Mouse (Mus musculus): ENCODE measurements around the gene Cntn5.

The Cntn5 gene

GRCm38 (mm10) chr9:10904616-10905363 lies at the start of gene Cntn5:
Gene Cntn5 (minus strand): TSS chr9:10904775.
- DNase-seq = peak; percentile 86

GRCm38 (mm10) chr9:10950470-10950869 lies 45.9 kb upstream of the Cntn5 start:
- DNase-seq = no peak

DNA sequence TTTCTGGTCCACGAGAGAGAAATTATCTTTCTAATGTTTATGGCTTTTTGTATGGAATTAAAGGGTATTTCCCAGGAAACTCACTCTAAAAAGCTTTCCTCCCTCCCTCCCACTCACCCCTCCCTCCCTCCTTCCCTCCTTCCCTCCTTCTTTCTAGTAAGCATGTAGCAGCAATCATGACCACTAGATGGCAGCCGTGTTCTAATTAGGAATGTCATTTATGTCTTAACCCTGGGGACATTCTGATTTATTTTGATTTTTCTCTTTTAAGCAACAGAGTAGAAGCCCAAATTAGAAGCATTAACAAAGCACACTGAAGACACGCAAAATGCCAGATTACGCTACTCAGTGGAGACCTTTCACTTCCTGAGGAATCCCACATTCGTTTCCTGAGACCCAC lies 5.0 kb upstream of the Cntn5 start:
- peak; percentile 69 for DNase-seq

GRCm38 (mm10) chr9:10905696-10906095 lies 1.1 kb upstream of the Cntn5 start:
- DNase-seq = no peak

- DNase-seq = no peak
Observed at GRCm38 (mm10) chr9:10879758-10880157, 24.8 kb downstream of the Cntn5 start.

- DNase-seq = no peak
Observed at GRCm38 (mm10) chr9:10873881-10874280, 30.7 kb downstream of the Cntn5 start.

DNA sequence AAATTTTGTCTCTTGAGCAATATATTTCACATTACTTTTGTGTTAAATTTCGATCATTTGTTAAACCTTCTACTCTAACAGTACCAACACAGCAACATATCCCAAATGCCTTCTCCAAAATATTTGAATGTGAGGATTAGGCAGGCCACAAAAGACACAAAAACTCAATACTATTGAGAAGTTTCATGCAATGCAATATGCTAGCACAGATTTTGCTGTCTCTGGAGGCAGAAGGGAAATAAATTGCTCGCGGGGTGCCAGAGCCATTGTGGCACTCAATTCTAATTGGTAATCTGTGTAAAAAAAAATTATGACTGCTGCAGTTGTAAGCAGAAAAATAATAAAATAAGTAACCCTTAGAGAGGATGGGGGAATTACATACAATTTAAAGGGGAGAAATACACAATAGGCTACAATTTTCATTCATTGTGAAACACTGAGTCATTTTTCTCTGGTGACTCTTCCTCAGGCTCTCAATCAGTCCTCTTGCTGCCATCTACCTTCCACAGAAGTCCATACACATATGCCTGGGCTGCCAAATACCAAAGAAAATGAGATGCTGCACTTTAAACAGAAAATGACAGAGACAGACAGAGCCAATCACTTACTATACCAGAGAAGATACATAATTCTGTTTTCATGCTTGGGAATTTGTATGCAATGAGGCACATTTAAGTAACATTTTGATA lies 48.2 kb downstream of the Cntn5 start:
- no peak for DNase-seq

DNA sequence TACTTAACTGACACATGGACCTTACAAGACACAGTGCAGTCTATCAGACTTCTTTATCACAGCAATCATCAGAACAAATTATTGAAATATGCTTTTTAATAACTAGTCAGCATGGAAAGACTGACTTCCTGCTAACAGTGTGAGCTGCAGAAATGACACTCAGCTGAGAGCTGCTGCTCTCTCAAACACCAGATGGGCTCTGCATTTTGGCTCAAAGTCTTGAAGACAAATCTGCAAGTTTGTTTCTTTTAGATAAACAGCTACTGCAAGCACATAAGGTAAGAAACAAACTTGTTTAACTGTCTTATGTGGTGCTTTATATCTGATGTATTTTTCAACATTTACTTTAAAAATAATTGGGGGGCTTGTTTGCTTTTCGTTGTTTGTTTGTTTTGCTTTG lies 87.9 kb downstream of the Cntn5 start:
- no peak for DNase-seq

GRCm38 (mm10) chr9:10797158-10797557 lies 107.4 kb downstream of the Cntn5 start:
- no peak for DNase-seq

- DNase-seq = no peak
Observed at GRCm38 (mm10) chr9:10795102-10795501, 109.5 kb downstream of the Cntn5 start.

DNA sequence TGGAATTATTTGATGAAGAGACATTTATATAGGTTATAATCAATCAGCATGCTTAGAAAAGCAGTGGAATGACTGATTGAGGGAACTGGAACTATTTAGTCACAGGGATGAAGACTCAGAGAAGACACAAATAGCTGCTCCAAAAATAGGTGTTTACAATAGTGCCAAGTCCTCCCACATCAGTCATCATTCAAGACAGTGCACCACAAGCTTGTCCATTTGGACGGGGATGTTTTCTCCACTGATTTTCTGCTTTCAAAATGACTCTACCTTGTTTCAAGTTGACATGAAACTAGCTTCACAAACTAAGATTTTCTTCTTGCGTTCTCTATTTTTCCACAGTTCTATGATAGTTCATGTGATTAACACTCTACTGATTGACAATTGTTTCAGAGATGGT lies 172.7 kb downstream of the Cntn5 start:
- no peak for DNase-seq

- no peak for DNase-seq
Observed at GRCm38 (mm10) chr9:10724191-10724590, 180.4 kb downstream of the Cntn5 start.

DNA sequence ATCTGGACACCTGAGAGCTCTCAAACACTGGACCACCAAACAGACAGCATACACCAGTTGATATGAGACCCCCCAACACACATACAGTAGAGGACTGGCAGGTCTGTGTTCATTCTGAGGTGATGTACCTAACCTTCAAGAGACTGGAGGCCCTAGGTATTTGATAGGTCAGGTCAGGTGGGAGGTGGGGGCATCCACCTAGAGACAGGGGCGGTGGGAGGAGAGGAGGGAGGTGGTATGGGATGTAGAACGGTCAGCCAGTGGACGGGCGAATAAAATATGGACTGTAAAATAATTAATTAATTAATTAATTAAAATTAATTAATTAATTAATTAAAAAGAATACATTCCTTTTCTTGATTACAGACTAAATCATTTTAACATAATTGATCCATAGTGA lies 182.5 kb downstream of the Cntn5 start:
- no peak for DNase-seq

DNA sequence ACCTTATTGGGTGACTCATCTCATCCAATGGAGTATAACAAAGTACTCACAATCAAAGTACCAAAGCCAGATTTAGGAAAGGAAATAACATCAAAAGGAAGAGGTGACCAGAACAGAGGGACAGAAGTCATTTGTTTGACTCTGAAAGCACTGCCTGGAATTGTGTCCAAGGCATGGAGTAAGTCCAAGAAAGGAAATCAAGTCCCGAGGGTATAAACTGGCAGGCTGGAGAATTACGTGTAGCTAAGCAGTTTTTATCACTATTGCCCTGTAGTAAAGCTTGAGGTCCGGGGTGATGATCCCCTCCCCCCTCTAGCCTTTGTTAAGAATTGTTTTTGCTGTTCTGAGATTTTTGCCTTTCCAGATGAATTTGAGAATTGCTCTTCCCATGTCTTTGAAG lies 185.6 kb downstream of the Cntn5 start:
- no peak for DNase-seq

GRCm38 (mm10) chr9:10713641-10714040 lies 190.9 kb downstream of the Cntn5 start:
- no peak for DNase-seq

DNA sequence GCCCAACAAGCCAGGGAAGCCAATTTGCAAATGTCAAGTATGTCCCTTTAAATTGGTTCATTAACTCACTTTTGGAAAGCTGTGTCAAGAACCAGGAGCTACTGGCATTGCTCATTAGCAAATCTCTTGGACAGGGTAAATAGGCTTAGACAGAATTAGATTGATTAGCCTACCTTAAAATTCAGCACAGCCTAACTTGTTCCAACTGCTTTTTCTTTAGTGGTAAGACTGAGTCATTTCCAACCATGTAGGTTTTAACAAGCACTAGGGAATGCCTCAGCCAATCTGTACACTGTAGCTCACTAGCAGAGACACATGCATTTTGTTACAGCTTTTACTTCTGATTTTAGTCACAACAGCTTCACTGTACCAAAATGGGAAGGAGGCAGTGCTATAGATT lies 222.9 kb downstream of the Cntn5 start:
- DNase-seq = no peak

GRCm38 (mm10) chr9:10681181-10681580 lies 223.4 kb downstream of the Cntn5 start:
- DNase-seq = no peak

GRCm38 (mm10) chr9:10668676-10669075 lies 235.9 kb downstream of the Cntn5 start:
- DNase-seq = no peak

DNA sequence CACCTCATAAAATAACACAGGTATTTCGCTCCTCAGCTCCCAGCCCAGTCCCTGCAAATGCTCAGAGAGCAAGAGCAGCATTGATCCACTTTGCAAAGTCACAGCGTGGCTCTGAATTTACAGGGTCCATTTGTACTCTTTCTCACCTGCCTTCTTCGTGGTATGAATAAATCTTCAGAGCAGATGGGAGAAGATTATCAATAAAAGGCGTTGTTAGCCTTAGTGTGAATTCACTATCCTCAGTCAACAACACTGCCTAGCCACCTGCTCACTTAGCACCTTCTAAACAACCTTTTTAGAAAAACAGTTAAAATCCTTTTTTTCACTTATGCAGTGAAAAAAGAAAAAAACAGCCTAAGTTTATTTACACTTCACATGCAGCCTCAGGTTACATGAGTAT lies 237.1 kb downstream of the Cntn5 start:
- no peak for DNase-seq

- DNase-seq = peak; percentile 48
Observed at GRCm38 (mm10) chr9:10665756-10666155, 238.8 kb downstream of the Cntn5 start.

DNA sequence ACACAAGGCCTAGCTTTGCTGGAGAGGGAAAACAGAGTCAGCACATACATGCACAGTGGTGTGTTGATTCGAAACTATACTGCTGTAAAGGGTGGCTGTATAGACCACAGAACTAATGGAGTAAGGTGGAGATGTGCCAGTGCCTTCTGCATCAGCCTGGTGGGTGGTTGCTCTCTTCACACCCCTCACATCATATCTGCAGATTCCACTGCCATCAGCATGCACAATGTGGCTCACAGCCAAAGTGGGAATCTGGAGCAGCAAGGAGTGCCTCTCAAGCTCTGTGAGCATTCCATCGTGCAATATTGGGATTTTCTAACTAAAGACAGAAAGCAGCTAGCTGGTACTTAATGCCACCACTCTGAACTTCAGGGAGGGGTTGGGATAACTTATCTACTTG lies 241.5 kb downstream of the Cntn5 start:
- DNase-seq = peak; percentile 77

DNA sequence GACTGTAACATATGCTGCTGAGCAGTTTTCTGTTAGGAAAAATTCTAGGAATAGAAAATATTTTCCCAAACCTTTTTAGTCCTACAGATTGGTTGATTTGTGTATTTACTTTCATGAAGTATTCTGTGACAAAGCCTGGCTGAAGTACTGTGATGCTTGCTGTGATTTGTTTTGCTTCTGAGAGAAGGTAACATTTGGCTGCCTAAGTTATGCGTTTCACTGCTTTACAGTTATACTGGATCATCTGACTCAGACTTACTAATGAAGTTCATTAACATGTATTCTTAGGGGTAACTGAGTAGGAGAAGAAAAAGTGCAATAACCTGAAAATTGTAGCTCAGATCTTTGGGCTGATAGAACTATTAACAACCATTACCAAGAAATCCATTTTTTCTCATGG lies 245.1 kb downstream of the Cntn5 start:
- no peak for DNase-seq

GRCm38 (mm10) chr9:10658086-10658485 lies 246.5 kb downstream of the Cntn5 start:
- no peak for DNase-seq

GRCm38 (mm10) chr9:10657144-10657748 lies 247.3 kb downstream of the Cntn5 start:
- no peak for DNase-seq

Measured in right cerebral cortex, adult 18-20 months (tissue).